Mouse (Mus musculus) embryonic facial prominence, embryonic 15.5 days (tissue): Measurements from ENCODE around the gene Cfap299. TPM values are rescaled to one million over a fixed set of nuclear protein-coding genes. Genes with fewer than 3 reads are reported as not detected.

ENCODE experiments used
- ATAC-seq: fragments of 200-750 bp; cut with Nextera tagmentation; 2 replicates; pipeline ENCODE4 v1.8.0; 2017; ENCODE audit warnings: low read depth, moderate TSS enrichment; ENCODE audit not compliant: insufficient number of reproducible peaks, low FRiP score, low TSS enrichment
- H3K27ac ChIP-seq: fragments of 300-500 bp; sonication (generic); replicated peaks from 2 replicates; pipeline ENCODE4 v1.5.1; 2015; ENCODE audit warnings: mild to moderate bottlenecking, inconsistent platforms
- H3K27me3 ChIP-seq: fragments of 300-500 bp; sonication (generic); 2 replicates; pipeline ENCODE4 v1.6.1; 2015; ENCODE audit warnings: inconsistent platforms
- H3K36me3 ChIP-seq: fragments of 300-500 bp; sonication (generic); 2 replicates; pipeline ENCODE4 v1.6.1; 2015; ENCODE audit warnings: mild to moderate bottlenecking, inconsistent platforms
- H3K4me1 ChIP-seq: fragments of 300-500 bp; sonication (generic); 2 replicates; pipeline ENCODE4 v1.6.1; 2015; ENCODE audit warnings: inconsistent platforms
- H3K4me2 ChIP-seq: fragments of 300-500 bp; sonication (generic); replicated peaks from 2 replicates; pipeline ENCODE4 v1.6.1; 2015; ENCODE audit warnings: mild to moderate bottlenecking, inconsistent platforms
- H3K4me3 ChIP-seq: fragments of 300-500 bp; sonication (generic); replicated peaks from 2 replicates; pipeline ENCODE4 v1.5.1; 2015; ENCODE audit warnings: mild to moderate bottlenecking, inconsistent platforms
- H3K9ac ChIP-seq: fragments of 300-500 bp; sonication (generic); 2 replicates; pipeline ENCODE4 v1.6.1; 2015; ENCODE audit warnings: inconsistent platforms
- H3K9me3 ChIP-seq: fragments of 300-500 bp; sonication (generic); replicated peaks from 2 replicates; pipeline ENCODE4 v1.6.1; 2016; ENCODE audit warnings: inconsistent platforms
- WGBS: fragments of 180-500 bp; shearing (Covaris S2); methylation state at CpG from one replicate; pipeline ENCODE4 v1.1.7; 2015; 5-methylcytosine and 5-hydroxymethylcytosine counted together
- polyA plus RNA-seq: library from polyadenylated mRNA; unstranded; fragments of >200 nt; fragmentation: Nextera tagmentation; extraction: Ambion mirVana; gene quantifications from 2 replicates; pipeline ENCODE4 v1.2.1, GENCODE M21; 2015

Cfap299 gene
- polyA plus RNA-seq, 1 experiment from 2014 or later, result 7.5 TPM

DNA sequence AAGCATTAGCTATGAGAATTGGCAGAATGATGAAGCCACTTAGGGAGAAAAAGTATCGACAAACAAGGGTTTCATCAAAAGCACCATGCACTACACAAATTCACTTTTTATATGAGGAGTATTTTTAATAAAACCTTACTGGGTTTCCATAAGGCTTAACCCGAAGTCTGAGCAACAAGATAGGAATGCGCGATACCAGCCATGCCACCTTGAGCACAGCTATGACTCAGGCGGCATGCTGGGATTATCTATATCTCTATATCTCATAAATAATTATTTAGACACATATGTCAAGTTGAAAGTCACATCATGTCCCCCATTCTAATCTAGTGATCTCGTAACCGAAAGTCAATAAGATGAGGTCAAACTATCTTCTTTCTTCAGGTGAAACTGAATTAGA lies 453.0 kb downstream of the Cfap299 start:
- ATAC-seq, result no peak
- H3K4me1 ChIP-seq, result peaks cover 3% of the 10 kb centered on the region; the same call in 1 of the 2 replicates
- H3K9ac ChIP-seq, result no peak overlapping the region
- no peak overlapping the region for H3K4me3 ChIP-seq
- no peaks in the 10 kb centered on the region for H3K9me3 ChIP-seq
- WGBS, result 86% methylated on average over 7 of the region's 7 CpGs
- H3K27me3 ChIP-seq, result no peaks in the 10 kb centered on the region
- H3K27ac ChIP-seq, result no peak overlapping the region
- no peak overlapping the region for H3K4me2 ChIP-seq
- no peaks in the 10 kb centered on the region for H3K36me3 ChIP-seq

DNA sequence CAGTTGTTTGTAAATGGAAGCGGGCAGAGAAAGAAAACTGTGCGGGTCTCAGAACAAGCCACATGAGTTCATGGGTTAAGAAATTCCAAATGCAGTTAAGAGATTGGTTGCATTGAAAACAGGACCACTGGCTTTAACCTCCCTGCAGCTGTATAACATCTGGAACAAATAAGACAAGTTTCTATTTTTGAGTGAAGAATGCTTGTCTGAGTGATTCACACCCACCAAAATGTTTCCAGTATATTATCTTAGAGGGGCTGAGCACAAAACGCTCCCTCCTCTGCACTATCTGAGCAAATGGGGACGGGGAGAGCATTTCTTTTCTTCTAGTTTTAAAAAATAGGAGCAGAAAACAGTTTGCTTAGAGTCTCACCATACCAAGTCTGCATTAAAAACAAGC lies 458.6 kb downstream of the Cfap299 start:
- Histone ChIP-seq H3K27ac (peak overlapping the region; percentile 45; the same call in 1 of the 2 replicates), H3K9me3 (no peaks in the 10 kb centered on the region), H3K4me2 (peak overlapping the region; percentile 27), H3K4me1 (peaks cover 9% of the 10 kb centered on the region), H3K36me3 (no peaks in the 10 kb centered on the region), H3K9ac (no peak overlapping the region), H3K4me3 (no peak overlapping the region), H3K27me3 (no peaks in the 10 kb centered on the region)
- WGBS, result 37% methylated on average over 4 of the region's 4 CpGs
- ATAC-seq, result peak; percentile 63

DNA sequence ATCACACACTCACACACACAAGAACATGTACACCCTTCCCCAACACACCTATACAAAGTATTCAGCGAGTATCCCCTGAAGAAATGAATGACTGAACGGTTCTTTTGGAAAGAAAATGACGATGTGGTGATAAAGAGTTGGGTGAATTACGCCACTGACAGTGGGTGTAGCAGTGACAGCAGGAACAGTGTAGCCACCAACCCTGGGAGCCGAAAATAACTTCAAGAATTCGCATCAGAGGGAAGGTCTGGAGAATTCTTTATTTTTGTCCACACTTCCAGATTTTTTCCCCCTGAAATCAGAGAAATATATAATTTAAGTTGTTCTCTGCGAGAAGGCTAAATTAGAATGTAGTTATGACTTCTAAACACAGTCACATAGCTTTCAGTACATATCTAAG lies 459.5 kb downstream of the Cfap299 start:
- no peak overlapping the region for H3K4me3 ChIP-seq
- H3K27ac ChIP-seq, result 0 out of 2 replicates have a peak overlapping the region, but pooled peaks have one; percentile 45
- no peak overlapping the region for H3K9ac ChIP-seq
- no peaks in the 10 kb centered on the region for H3K36me3 ChIP-seq
- no peaks in the 10 kb centered on the region for H3K9me3 ChIP-seq
- 76% methylated on average over 7 of the region's 7 CpGs for WGBS
- no peaks in the 10 kb centered on the region for H3K27me3 ChIP-seq
- ATAC-seq, result no peak
- peaks cover 9% of the 10 kb centered on the region for H3K4me1 ChIP-seq
- H3K4me2 ChIP-seq, result no peak overlapping the region

DNA sequence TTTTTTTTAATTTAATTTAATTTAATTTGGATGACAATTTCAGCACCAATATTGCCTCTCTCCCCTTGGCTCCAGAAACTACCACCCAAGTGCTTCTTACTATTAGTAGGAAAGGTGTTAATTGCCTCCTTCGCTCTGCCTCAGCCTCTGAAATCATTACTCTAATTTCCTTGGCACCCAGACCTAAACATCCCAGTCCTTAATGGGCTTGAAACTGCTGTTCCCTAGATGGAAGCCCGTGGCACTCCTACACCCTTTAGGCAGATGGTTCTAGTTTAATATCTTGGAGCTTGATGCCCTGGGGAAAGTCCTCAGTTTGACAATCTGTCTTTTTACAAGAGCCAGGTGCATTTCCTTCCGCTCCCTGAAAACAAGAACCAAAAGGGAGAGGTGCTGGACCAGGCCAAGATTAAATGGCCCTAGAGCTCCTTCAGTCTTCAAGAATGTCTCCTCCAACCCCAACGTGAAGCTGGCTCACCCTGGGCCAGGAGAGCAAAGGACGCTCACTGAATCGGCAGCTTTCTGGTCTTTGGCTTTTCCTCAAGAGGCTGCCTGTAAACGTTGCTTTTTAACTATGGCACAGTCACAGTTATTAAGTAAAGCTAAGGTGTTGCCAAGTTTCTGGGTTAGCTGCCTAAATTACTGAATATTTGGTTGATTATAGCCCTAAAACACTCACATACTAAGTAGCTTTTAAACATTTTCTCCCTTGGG lies 461.9 kb downstream of the Cfap299 start:
- Histone ChIP-seq H3K4me2 (no peak overlapping the region), H3K4me3 (no peak overlapping the region), H3K36me3 (no peaks in the 10 kb centered on the region), H3K9me3 (no peaks in the 10 kb centered on the region), H3K27me3 (no peaks in the 10 kb centered on the region), H3K4me1 (peaks cover 9% of the 10 kb centered on the region), H3K27ac (no peak overlapping the region), H3K9ac (no peak overlapping the region)
- 37% methylated on average over 7 of the region's 7 CpGs for WGBS
- no peak for ATAC-seq

DNA sequence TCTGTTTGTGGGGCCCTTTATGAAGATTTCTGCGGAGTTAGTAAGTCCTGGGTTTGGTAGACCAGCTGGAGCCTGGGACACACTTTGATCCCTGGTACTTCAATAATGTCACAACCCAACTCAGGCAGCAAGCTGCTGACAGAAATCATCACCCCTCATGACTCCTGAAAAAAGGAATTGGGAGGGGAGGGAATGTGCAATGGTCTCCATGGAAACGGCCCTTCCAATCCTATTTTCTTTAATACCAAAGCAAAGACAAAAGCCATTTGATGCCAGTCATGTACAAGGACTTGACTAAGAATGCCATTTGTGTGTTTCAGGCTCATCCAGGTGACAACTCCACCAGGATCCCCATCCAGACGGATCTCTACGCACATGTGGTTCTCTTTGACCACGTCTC lies 472.4 kb downstream of the Cfap299 start:
- no peak for ATAC-seq

DNA sequence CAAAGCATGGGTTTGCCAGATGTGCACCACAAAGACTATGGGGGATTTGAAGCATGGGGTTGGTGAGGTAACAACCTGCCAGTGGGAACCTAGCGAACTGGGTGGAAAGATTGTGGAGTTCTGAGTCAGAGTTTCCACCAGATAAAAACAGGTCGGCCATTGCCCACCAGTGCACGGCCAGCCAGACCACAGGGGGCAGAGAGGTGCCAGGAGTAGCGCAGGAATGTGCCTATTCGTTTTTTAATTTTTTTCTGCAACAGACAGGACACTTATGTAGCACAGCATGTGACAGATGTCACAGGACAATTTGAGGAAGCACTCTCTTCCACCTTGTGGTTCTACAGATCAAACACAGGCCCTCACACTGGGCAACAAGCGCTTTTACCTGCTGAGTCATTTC lies 475.7 kb downstream of the Cfap299 start:
- H3K9ac ChIP-seq, result no peak overlapping the region
- WGBS, result 88% methylated on average over 6 of the region's 6 CpGs
- H3K36me3 ChIP-seq, result no peaks in the 10 kb centered on the region
- no peaks in the 10 kb centered on the region for H3K9me3 ChIP-seq
- H3K27me3 ChIP-seq, result no peaks in the 10 kb centered on the region
- no peak overlapping the region for H3K27ac ChIP-seq
- ATAC-seq, result no peak
- H3K4me3 ChIP-seq, result no peak overlapping the region
- no peaks in the 10 kb centered on the region for H3K4me1 ChIP-seq
- H3K4me2 ChIP-seq, result no peak overlapping the region

More for the DNA sequence above, 472.4 kb downstream of the Cfap299 start:
- Histone ChIP-seq H3K9ac (no peak overlapping the region), H3K36me3 (no peaks in the 10 kb centered on the region), H3K4me3 (no peak overlapping the region), H3K27me3 (no peaks in the 10 kb centered on the region), H3K4me1 (no peaks in the 10 kb centered on the region), H3K27ac (no peak overlapping the region), H3K9me3 (no peaks in the 10 kb centered on the region), H3K4me2 (no peak overlapping the region)
- WGBS, result 52% methylated on average over 5 of the region's 5 CpGs

DNA sequence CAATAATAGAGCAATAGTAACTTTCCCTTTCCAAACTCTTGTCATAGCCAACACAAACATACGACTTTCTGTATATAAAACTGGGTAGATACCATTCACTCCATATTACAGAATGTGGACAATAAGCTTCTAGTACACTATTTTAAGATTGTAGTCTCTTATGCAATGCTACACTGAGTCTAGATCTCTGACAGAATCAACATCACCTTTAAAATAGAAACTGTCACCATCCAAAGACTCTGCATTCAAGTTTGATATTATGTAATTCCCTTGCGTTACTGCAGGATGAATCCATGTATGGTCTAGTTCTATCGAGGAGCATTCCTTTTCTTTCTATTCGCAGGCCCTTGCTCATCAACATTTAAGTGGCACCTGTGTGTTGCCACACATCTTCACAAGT lies 477.4 kb downstream of the Cfap299 start:
- no peaks in the 10 kb centered on the region for H3K36me3 ChIP-seq
- H3K27me3 ChIP-seq, result no peaks in the 10 kb centered on the region
- H3K9me3 ChIP-seq, result no peaks in the 10 kb centered on the region
- H3K9ac ChIP-seq, result no peak overlapping the region
- H3K4me1 ChIP-seq, result no peaks in the 10 kb centered on the region
- no peak overlapping the region for H3K4me2 ChIP-seq
- no peak for ATAC-seq
- no peak overlapping the region for H3K4me3 ChIP-seq
- 88% methylated on average over 4 of the region's 4 CpGs for WGBS
- no peak overlapping the region for H3K27ac ChIP-seq

DNA sequence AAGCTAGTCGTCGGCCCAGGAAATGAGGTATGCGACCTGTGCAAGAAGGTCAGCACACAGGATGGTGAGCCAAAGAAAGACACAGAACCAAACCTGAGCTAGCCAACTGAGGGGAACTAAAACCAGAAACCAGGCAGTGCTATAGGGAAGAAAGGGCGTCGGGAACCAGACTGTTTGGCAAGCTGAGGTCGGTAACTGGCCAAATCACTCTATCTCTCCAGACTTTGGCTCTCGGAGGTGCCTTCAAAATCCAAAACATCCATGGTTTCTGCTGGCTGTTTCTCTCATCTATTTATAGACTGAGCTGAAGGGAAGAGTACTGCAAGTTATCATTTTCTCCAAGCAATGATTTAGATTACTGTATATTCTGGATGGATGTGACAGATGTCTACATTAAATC lies 477.9 kb downstream of the Cfap299 start:
- Histone ChIP-seq H3K27ac (no peak overlapping the region), H3K27me3 (no peaks in the 10 kb centered on the region), H3K4me3 (no peak overlapping the region), H3K4me2 (no peak overlapping the region), H3K36me3 (no peaks in the 10 kb centered on the region), H3K9me3 (no peaks in the 10 kb centered on the region), H3K4me1 (no peaks in the 10 kb centered on the region), H3K9ac (no peak overlapping the region)
- no peak for ATAC-seq
- 81% methylated on average over 7 of the region's 7 CpGs for WGBS

DNA sequence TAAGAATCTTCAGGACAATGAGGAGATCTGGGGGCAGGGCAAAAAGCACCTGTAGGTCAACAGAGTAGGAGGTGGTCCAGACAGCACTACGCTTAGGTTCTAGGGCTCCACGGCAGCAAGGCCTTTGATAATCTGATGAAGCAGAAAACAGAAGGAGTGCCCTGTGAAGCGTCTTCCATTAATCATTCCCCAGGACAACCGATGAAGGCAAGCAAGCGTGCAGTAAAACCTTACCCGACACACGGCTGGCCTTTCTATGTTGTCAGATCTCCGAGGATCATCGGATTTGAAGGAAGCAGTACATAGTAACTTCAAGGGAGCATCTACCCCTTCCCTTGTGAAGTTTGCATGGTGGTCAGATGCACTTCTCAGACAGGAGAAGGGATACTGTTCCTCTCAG lies 478.8 kb downstream of the Cfap299 start:
- Histone ChIP-seq H3K9ac (no peak overlapping the region), H3K36me3 (no peaks in the 10 kb centered on the region), H3K9me3 (no peaks in the 10 kb centered on the region), H3K4me3 (no peak overlapping the region), H3K4me2 (no peak overlapping the region), H3K27me3 (no peaks in the 10 kb centered on the region), H3K27ac (no peak overlapping the region), H3K4me1 (no peaks in the 10 kb centered on the region)
- ATAC-seq, result no peak
- 76% methylated on average over 9 of the region's 9 CpGs for WGBS

DNA sequence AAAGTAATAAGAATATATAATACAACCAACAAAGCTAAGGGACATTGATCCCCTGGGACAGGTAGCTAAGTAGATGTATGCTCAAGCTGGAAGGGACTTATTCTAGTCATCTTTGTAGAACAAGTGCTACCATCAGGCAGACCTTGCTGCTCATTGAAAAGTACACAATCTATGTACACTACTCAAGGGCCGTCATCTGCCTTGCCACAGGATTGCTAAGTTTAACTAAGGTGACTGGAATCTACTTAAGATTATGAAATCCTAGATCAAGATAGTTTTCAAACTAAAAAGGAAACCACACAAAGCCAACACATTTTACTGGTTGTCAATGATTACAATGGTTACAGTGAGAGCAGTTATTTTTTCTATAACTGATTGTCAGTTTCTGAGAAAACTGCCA lies 483.3 kb downstream of the Cfap299 start:
- H3K4me1 ChIP-seq, result no peaks in the 10 kb centered on the region
- ATAC-seq, result no peak
- no peaks in the 10 kb centered on the region for H3K9me3 ChIP-seq
- H3K4me3 ChIP-seq, result no peak overlapping the region
- H3K9ac ChIP-seq, result no peak overlapping the region
- H3K36me3 ChIP-seq, result no peaks in the 10 kb centered on the region
- no peaks in the 10 kb centered on the region for H3K27me3 ChIP-seq
- WGBS, result 94% methylated on average over 1 of the region's 1 CpGs
- H3K4me2 ChIP-seq, result no peak overlapping the region
- H3K27ac ChIP-seq, result no peak overlapping the region

DNA sequence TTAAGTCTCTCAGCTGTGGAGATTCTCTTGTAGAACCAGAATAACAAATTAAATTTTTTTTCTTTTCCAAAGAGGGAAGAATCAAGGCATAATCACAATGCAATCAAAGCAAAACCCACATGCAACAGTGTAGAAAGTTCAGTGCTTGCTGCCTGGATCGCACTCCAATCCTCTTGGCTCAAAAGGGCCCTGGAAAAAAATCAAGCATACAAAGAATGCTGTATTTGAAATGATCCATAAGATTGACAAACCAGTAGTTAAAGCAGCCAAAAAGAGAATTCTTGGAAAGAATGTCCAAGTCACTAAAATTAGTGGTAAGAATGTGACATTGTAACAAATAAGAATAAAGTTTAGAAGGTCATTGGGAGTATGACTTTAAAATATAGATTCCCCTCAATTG lies 486.2 kb downstream of the Cfap299 start:
- H3K4me2 ChIP-seq, result no peak overlapping the region
- no peaks in the 10 kb centered on the region for H3K9me3 ChIP-seq
- no peak overlapping the region for H3K9ac ChIP-seq
- no peaks in the 10 kb centered on the region for H3K27me3 ChIP-seq
- no peak overlapping the region for H3K27ac ChIP-seq
- WGBS, result 67% methylated on average over 1 of the region's 1 CpGs
- no peaks in the 10 kb centered on the region for H3K4me1 ChIP-seq
- no peak for ATAC-seq
- no peaks in the 10 kb centered on the region for H3K36me3 ChIP-seq
- no peak overlapping the region for H3K4me3 ChIP-seq

DNA sequence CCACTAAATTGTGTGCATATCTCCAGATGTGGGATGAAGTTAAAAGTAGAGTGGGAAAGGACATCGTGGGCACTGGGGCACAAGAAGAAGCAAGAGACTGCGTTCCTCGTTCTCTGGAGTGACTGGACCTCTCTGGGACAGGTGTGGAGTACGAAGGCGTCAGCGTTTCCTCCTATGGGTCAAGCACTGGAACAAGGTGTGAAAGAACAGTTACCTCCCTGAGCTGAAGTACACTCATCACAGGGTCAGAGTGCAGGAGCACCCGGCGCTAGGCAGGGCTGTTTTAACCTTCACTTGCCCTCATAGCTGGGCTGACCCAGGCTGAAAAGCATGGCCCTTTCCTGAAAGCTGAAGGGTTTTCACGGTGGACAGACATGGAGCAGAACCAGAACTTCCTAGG lies 504.7 kb downstream of the Cfap299 start:
- H3K27ac ChIP-seq, result no peak overlapping the region
- no peaks in the 10 kb centered on the region for H3K36me3 ChIP-seq
- H3K9ac ChIP-seq, result no peak overlapping the region
- H3K4me1 ChIP-seq, result no peaks in the 10 kb centered on the region
- no peak for ATAC-seq
- WGBS, result 81% methylated on average over 9 of the region's 9 CpGs
- H3K9me3 ChIP-seq, result no peaks in the 10 kb centered on the region
- no peak overlapping the region for H3K4me2 ChIP-seq
- H3K4me3 ChIP-seq, result no peak overlapping the region
- H3K27me3 ChIP-seq, result no peaks in the 10 kb centered on the region
